Mouse (Mus musculus) activated CD4-positive, CD25-positive, alpha-beta regulatory T cell, adult 4 months (primary cell): ENCODE data around the gene Trio. TPM values are rescaled to one million over a fixed set of nuclear protein-coding genes. Genes with fewer than 3 reads are reported as not detected.

Source experiments
- ATAC-seq: one replicate; pipeline ENCODE4 v1.8.0; 2017
- polyA plus RNA-seq, 2 experiments: library from polyadenylated mRNA; unstranded; fragments of 100-300 nt; shearing (Covaris generic); gene quantifications; one replicate each; pipeline ENCODE4 v1.2.1; 2017

Gene Trio
- polyA plus RNA-seq = 1 to 10 TPM; 7.8 to 8.1 TPM

DNA sequence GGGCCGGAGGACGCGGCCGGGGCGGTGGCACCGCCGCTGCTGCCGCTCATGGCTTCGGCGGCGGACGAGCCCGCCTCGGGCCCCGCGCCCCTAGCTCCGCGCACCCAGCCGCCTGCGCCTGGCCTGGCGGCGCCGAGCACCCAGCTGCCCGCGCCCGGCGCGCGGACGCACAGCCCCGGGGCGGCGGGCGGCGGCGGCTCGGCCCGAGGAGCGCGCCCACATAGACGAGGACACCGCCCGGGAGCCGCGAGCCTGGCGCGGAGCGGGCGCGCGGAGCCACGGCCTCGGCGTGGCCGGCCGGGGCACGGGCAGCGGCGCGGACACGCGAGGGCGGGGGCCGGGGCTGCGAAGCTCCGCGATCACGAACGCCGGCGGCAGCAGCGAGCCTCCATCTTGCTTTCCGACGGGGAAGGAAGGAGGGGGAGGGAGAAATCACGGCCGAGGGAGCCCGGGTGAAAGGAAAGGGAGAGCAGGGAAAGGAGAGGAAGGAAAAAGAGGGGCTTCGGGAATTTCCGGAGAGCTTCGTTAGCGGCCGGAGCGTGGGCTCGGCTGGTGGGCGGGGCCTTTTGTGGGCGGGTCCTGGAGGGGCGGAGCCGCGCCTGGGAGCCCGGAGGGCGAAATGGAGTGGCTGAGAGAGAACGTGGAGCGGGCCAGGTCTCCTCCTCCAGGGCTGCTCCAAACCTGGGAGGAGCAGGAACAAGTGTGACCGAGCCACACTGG lies at the start of gene Trio:
Gene Trio, minus strand, starts transcription at position 402 of the 720 bp plus-strand sequence.
- peak; percentile 61 for ATAC-seq

DNA sequence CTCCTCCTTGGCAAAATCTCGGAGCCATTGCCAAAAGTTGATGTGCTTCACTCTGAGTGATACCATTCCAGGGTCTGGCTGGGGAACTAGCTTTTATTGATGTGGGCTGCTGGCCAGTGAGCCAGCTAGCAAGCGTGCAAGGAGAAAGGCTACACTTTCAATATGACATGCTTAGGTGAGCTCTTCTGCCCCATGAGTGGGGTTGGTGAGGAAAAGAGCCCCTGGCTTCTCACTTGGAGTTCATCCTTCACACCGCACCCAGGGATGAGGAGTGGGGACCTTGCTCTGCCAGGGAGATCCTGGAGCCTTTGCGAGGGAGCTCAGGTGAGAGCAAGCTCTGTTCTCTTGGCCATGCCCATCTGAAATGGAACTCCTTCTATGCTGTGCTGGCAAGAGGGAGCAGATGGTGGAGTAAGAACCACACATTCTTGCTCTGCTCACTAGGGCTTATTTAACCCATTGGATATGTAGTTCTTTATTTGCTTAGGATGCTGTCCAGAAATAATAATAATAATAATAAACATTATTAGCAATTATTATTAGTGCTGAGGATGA lies 48.8 kb upstream of the Trio start:
- no peak for ATAC-seq

DNA sequence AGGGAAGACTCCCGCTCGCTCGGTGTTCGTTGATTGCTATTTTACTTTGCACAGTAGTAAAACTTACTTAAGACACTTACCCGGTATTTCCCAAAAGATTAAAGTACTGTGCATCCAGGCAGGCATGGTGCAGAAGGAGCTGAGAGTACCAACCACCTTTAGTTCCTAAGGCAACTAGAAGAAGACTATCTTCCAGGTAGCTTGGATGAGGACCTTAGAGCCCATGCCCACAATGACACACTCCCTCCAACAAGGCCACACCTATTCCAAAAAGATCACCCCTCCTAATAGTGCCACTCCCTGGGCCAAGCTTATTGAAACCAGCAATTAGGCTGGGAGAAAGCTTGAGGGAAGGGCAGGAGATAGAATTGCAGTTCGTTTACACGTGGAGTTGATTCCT lies 46.0 kb upstream of the Trio start:
- ATAC-seq = no peak

DNA sequence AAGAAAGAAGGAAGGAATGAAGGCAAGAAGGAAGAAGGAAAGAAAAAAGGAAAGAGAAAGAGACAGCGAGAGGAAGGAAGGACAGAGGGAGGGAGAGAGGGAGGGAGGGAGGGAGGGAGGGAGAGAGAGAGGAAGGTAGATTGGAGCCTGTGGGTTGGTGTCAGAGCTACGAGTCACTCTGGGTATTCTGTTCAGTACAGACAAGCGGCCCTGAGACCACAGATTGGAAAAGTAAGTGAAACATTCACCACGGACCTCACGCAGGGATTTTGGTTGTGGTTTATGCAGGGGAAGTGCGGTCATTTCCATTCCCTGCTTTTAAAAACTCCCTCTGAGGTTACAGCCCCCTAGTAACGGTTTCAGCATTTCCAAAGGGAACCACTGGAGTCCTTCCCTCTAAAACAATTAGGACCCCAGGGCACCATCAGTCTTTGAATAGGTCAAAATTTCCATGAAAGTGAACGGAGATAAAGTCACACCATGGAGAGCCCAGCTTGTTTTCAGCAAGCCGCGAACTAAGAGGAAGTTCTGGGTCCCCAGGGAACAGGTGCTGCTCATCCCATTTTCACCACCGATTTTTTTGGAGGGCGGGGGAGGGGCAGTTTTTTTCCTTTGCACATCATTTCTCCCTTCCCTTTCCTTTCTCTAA lies 45.2 kb upstream of the Trio start:
- no peak for ATAC-seq

DNA sequence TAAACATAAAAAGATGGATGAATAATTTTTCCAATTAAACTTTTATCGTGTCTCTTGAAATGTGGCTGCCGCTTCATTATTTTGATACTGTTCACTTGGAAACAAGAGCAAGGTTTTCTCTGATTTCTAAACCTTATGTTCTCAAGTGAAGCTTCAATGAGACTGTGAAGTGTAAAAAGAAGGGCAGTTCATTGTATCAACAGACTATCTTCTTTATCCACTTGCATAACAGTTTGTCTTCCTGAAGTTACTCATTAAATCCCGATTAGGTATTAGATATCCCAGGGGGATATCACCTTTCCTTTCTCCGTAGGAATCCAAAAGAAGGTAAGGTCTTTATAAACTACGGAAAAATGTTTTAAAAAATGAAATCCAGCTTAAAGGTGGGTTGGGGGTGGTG lies 44.6 kb upstream of the Trio start:
- no peak for ATAC-seq

DNA sequence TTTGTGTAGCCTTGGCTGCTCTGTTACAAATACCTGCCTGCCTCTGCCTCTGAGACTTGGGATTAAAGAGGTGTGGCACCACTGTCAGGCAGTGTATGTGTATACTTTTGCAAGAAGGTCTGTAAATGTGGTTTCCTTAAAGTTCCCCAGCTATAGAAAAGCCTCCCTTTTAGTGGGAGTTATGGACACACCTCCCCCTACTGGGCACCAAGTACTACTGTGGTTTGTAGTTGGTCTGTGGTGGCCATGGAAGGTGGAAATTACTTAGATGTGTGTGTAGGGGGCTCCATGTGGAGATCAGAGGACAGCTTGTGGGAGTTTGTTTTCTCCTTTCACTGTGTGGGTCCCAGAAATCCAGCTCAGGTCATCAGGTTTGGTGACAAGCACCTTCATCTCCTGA lies 41.7 kb upstream of the Trio start:
- ATAC-seq = no peak

DNA sequence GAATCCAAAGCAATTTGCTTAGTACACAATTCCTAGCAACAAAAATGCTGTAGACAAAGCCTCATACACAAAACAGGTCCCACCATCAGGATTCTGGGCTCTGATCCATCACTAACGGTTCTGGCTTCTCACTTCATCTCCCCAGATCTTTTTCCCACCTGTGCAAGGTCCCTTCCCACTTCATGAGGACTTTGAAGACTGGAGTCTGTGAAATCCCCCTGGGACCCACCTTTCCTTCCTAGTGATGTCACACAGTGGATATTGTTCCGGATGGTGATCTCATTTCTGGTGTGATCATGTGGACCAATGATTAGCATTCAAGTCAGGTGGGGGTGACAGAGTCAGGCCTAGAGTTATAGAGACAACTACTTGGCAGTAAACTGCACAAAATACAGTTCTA lies 40.8 kb upstream of the Trio start:
- ATAC-seq = no peak

DNA sequence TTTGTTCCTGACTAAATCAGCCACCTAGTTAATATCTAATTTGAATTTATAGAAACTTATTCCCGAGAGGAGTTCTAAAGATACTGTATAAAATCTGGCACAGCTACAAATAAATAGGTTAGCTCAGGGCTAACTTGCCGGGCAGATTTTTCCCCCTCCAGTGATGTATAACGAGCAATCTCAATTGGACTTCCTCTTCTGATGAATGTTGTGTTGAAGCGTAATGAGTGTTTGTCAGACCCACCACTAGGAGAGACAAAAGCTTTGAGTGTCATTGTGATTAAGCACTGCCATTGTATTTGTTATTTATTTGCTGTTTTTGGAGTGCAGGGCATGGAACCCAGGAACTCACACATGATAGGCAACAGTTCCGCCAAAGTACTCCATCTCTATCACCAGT lies 39.9 kb upstream of the Trio start:
- ATAC-seq = no peak

DNA sequence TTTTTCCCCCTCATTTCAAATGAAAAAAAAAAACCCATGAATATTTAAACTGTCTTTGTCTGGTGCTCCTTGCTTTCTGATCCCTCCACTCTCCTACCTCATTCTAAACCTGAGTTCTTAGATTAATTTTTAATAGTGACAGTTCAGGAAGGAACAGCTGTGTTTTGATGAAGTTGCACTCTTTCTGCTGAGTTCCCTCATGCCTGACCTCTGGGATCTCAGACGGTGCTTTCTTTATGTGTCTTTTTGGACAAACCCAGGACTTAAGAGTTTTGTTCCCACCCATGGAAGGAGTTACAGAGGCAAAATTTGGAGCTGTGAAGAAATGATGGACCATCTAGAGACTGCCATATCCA lies 39.1 kb upstream of the Trio start:
- no peak for ATAC-seq

DNA sequence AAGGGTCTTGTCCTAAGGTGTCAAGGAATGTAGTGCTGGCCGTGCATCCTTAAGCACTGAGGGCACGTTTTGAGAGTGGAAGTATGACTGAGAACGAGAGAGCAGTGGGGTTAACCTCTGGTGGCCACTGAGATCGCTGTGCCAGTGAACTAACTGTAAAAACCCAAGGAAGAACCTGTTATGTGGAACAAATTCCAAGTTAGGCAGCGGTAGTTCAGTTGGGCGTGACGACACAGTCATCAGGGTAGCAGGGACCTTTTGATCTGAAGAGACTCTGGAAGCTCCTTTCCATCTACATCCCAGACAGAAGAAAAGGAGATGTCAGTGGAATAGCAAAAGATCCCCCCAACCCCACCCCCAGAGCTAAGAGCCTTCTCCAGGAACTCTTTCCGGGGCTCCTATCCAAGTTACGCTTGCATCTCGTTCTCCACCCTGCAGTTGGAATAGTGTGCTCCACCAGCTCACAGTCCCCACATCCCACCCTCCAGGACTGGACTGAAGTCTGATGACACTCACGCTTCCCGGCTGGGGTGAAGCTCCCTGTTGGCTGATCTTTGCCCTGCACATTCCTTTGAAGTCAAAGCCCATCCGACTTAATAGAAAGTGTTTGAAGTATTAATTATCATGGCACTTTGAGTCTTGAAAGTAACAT lies 38.6 kb upstream of the Trio start:
- ATAC-seq = no peak

DNA sequence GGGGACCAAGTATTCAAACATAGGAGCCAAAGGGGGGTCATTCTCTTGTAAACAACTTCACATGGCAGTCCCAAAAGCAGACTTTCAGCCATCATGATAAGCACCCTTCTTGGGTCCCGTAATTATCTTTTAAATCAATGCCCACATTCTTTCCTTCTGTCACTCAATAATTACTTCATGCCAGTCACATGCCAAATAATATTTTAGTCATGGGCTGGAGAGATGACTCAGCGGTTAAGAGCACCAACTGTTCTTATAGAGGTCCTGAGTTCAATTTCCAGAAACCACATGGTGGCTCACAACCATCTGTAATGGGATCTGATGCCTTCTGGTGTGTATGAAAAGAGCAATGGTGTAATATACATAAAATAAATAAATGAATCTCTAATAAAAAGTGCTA lies 37.8 kb upstream of the Trio start:
- no peak for ATAC-seq

DNA sequence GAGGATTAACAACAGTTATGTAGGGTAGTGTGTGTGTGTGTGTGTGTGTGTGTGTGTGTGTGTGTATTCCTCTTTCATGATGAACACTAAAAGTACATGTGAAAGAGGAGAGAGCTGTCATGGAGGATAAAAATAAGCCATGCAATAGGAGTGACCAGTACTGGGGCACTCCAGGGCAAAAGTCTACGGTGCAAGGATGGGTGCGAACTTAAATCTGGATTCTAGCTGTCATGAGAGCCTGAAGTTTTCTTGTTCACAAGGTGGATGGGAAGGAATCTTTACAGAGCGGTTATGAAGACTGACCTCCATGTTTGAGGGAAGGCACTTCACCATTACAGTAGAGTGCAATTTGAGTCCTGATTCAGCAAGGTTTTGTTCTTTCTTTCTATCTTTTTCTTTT lies 36.4 kb upstream of the Trio start:
- ATAC-seq = no peak

DNA sequence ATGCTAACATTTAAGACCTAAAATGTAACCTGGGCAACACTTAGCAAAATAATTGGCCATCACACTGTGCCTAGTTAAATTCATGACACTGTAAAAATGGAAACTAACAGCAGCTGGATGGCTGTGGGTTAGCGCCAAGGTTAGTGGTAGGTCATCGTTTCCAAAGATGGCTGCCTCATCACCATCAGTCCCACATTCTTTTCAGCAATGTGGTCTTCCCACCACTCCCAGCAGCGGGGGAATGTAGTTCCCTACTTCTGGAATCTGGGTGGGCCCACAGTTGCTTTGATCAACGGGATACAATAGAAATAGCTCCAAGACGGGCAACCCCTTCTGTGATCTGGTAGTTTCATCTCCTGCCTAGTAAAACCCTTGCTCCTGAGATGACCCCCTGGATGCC lies 35.3 kb upstream of the Trio start:
- ATAC-seq = no peak

DNA sequence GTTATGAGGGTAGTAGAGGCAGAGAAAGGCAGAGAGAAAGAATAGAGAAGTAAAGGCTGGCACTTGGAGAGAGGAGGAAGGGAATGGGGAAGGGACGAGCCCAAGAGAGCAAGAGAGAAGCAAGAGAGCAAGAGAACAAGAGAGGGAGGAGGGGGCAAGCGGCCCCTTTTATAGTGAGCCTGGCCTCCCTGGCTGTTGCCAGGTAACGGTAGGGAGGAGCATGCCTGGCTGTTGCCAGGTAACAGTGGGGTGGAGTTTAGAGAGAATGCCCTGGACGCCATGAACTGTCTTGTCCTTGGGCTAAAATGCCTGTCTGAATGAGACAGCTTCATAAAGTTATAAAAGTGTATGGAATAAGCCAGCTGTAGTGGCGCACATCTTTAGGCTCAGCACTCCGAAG lies 34.8 kb upstream of the Trio start:
- no peak for ATAC-seq

DNA sequence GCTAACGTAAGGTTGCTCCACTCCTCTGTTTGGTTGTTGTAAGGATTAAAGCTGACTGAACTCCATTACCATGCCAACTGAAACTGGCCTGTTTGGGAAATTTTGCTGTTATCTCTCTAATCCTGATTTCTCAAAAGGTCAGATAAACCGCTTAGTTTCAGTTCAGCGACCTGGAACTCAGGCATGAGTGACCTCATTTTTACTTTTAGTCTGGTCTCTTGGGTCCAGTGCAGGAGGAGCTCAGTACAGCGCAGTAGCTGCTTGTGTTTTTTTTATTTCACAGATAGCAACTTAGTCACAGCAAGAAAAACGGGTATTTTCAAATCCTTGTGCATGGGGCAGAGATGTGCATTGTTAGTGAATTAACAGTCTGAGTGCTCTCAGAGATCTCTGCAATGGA lies 31.9 kb upstream of the Trio start:
- ATAC-seq = no peak

DNA sequence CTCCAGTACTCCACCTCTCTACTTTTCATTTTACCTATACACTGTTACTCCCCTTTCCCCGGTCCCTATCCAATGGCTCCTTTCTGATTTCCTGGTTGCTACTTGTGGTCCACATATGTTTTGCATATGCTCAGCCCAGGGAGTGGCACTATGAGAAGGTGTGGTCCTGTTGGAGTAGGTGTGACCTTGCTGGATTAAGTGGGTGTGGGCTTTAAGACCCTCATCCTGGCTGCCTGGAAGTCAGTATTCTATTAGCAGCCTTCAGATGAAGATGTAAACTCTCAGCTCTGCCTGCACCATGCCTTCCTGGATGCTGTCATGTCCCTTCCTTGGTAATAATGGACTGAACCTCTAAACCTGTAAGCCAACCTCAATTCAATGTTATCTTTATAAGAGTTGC lies 29.1 kb upstream of the Trio start:
- no peak for ATAC-seq

DNA sequence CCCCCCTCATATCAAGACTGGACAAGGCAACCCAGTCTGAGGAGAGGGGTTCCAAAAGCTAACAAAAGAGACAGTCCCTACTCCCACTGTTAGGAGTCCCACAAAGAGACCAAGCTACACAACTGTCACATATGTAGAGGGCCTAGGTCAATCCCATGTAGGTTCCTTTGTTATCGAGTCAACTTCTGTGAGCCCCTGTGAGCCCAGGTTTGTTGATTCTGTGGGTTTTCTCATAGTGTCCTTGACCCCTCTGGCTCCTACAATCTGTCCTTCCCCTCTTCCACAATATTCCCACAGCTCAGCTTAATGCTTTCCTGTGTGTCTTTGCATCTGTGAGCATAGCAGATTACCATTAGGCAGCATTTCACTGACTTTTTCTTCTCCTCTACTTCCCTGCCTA lies 28.5 kb upstream of the Trio start:
- ATAC-seq = no peak

DNA sequence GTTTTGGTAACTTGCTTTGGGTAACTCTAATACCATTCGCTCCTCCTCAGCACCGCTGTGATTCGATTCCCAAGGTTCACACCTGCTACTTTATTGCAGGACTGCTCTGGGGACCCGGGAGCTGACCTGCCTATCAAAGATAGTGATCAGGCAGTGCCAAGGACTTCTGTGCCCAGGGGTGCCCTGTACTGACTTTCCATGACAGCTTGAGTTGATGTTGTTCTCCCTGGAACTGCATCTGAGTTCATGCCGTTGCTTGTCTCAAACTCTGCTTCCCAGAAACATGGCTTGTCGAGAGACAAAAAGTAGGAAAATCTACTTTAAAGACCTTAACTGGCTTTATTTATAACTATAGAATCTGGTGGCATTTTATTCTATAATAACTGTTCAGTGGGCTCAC lies 27.6 kb upstream of the Trio start:
- no peak for ATAC-seq

DNA sequence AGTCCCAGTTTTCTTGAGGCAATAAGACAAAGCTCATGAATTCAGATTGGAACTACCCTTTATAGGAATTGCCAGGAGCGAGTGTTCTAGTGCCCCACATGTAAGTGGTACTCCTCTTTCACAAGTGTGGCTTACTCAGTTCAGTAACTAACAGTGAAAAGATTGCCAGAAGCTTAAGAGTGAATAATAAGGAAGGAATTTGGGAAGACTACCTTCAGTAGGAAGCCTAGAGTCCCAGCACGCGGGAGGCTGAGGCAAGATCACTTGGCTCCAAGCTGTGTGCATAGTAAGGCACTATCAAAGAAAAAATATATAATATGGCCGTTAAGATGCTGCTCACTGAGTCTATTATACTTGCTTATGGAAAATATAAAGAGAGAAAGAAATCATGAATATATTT lies 26.2 kb upstream of the Trio start:
- no peak for ATAC-seq

DNA sequence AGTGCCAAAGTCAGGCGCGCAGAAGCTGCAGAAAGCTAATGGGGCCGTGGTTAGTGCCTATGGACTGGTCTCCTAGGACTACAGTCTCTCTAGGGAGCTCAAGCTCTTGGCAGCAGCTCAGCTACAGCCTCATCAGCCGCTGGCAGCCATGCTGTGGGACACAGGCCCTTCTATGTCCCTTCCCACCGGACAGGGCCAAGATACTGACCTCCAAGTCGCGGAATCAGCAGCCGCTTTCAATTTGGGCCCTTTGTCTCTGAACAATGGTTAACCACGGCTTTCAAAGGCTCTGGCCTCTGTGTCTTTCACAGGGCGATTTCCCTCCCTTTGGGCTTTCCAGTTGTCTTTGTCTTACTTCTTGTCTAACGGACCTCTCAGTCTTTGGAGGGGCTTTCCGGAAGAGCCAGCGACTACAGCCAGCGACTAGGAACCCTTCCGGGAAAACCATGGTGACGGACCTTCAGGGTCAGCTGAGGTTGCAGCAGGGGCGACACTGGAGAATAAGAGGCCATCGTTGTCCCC lies 25.5 kb upstream of the Trio start:
- ATAC-seq = no peak

DNA sequence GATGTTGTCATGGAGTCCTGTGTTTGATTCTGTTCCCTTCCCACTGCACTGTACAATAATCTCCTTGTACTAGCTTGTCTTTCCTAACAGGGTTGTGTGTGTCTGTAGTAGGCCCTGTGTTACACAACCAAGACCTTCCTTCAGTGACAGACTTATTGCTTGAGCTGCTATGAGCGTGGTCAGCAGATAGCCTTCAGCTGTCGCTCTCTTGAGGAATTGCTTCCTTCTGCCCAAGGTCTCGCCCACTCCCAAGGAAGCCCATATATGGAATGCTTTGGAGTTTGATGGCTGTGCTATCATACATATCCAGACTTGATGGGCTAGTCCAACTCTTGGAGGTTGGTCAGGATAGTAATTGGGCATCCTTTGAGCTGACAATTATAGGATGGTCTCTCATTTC lies 22.1 kb upstream of the Trio start:
- ATAC-seq = no peak

DNA sequence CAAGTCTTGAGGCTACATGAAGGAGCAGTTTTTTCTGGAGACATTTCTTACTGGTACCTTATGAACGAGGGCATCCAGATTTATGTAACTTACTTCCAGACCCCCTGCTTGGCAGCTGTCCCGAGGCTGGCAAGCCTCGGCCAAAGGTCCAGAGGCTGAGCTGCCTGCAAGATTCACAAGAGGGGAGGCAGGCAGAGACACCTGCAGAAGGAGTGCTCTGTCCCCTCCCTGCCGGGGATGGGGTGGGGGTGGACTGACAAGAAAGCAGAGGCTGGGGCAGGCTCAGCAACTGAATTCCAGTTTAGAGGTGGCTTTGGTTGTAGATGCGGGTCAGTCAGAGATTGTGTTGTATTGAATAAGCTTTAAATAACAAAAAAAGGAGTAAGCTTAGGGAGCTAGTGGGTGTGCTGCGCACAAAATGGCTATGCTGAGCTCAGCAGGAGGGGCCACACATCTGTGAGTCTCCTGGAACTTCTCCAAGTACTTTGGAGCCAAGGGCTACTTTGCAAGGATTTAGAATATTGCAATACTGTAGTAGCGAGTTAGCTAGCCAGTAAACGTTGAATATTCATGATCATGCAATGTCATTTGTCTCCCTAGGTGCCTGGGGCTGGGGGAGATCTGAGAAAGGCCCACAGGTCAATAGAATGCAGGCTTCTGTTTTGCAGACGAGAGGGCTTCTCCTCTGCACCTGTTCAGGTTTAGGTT lies 15.7 kb upstream of the Trio start:
- ATAC-seq = no peak

DNA sequence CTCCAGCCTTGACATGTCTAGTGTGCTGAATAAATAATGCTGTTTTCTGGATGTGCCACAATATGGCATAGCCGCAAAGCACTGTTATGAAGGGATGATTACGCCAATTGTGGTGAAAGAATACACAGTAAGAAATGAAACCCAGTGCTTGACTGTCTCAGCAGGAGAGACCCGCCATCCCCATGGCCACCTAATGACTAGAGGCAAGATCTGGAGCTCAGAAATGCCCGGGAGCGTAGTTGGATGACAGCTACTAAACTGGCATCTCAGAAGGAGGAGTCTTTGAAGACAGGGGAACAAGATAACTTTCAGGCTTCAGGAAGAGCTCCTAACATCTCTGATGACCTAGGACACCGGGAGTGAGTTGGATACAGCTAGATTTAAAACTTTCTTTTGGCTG lies 12.0 kb upstream of the Trio start:
- ATAC-seq = no peak
